Mouse (Mus musculus) megakaryocyte, adult 5-6 weeks (primary cell): Measurements from ENCODE around the gene Gm47955. TPM values are rescaled to one million over a fixed set of nuclear protein-coding genes. Genes with fewer than 3 reads are reported as not detected.
"Not testable (repeated sequence)": the region's sequence is repeated elsewhere in the genome, so short reads cannot be mapped to it uniquely, and the experiment has no call there.

Source experiments
- ATAC-seq: 2 replicates; pipeline ENCODE4 v1.8.0; 2016; ENCODE audit warnings: mild to moderate bottlenecking, inconsistent platforms; ENCODE audit not compliant: poor library complexity, severe bottlenecking
- total RNA-seq, 2 experiments: library from RNA; stranded (forward) in 1 of 2; stranded (reverse) in 1 of 2; fragments of 153-499, 151-499 nt in 1 of 2; fragments of 221-1000, 200-1000 nt in 1 of 2; gene quantifications; 2 replicates each; pipeline versions ENCODE4 v1.2.3 to v1.2.4; 2015 to 2017

Gene Gm47955
- not detected in 2 replicates for total RNA-seq (2015)
- not detected in 2 replicates for total RNA-seq (2017)

- ATAC-seq = no peak
These were observed at the start of gene Gm47955 for GRCm38 (mm10) chr1:82959870-82960385. Gm47955 (plus strand) TSS chr1:82960286.

GRCm38 (mm10) chr1:82913025-82913424, 47.1 kb upstream of the Gm47955 start, which contains the start of gene A030005L19Rik:
A030005L19Rik (plus strand) TSS chr1:82913325.
- no peak for ATAC-seq

- not testable (repeated sequence) for ATAC-seq
These were observed 46.7 kb upstream of the Gm47955 start for GRCm38 (mm10) chr1:82913434-82913833.

- ATAC-seq = no peak
These were observed 35.4 kb upstream of the Gm47955 start, which contains the start of gene A030014E15Rik for GRCm38 (mm10) chr1:82924650-82925049. A030014E15Rik (plus strand) TSS chr1:82924917.

DNA sequence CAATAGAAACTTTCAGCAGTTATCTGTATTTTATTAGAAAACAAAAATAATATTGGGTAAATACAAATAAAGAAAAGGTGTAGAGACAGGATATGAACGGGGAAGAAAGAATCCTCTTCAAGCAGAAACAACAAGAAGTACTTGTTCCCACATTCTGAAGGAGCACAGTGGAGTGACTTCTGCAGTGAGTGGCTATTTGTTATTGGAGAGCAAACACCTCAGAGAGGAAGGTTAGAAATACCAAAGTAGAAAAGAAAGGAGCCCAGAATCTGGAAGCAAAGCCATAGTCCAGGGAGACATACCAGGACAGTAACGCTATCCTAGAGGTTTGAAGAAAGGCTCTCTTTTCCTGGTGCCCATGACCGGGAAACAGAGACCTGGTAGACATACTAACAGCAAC, 29.5 kb upstream of the Gm47955 start:
- not testable (repeated sequence) for ATAC-seq

DNA sequence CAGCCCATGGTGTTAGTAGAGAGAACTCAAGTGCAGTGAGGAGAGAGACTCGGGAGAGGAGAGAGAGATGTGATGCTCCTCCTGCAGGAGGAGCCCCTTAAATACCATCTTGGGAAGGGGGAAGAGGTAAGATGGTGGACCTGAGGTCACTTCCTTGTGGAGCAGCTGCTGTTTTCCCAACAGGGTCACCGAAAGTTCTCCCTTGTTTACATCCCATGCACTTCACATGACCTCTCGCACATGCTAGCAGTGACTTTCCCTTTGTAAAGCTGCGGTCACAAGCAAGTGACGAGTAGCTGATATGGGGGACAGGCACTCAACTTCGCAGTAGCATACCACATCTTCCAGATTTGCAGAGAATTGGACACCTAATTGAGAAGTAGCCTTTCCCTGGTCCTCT, 28.8 kb upstream of the Gm47955 start, which contains the start of gene Gm6217:
TSS of gene Gm6217 (minus strand) at position 74 of the 400 bp plus-strand sequence.
- ATAC-seq = not testable (repeated sequence)

DNA sequence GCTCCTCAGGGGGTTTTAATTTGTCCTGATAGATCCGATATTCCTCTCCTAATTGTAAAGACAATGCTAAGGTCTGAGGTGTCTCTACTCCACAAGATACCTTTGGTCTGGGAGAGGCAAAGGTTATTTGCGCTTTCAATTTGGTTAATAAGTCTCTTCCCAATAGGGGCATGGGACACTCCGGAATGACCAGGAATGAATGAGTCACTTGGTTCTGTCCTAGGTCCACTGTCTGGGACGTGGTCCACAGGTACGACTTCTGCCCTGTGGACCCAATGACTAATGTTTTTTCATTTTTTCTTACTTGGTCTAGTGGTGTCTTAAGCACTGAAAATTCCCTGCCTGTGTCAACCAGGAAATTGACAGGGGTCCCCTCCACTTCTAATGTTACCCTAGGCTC, 21.4 kb upstream of the Gm47955 start:
- no peak for ATAC-seq

GRCm38 (mm10) chr1:82942505-82942904, 17.6 kb upstream of the Gm47955 start:
- ATAC-seq = not testable (repeated sequence)

DNA sequence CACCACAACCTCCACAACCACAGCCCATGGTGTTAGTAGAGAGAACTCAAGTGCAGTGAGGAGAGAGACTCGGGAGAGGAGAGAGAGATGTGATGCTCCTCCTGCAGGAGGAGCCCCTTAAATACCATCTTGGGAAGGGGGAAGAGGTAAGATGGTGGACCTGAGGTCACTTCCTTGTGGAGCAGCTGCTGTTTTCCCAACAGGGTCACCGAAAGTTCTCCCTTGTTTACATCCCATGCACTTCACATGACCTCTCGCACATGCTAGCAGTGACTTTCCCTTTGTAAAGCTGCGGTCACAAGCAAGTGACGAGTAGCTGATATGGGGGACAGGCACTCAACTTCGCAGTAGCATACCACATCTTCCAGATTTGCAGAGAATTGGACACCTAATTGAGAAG, 16.8 kb upstream of the Gm47955 start, which contains the start of gene A030003K21Rik:
TSS of gene A030003K21Rik (minus strand) at position 94 of the 400 bp plus-strand sequence.
- not testable (repeated sequence) for ATAC-seq

DNA sequence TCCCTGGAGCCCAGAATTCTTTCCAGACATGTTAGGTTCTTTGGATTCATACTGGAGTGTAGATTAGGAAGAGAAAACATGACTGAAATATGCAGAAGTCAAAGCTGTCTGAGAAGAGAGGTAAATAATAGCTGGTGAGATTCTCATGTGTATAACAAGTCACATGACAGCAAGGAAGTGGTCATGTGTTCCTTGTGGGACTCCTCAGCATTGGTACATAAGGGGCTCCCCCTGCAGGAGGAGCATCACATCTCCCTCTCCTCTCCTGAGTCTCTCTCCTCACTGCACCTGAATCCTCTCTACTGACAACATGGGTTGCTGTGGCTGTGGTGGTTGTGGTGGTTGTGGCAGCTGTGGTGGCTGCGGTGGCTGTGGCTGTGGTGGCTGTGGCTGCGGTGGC, 14.1 kb upstream of the Gm47955 start:
- ATAC-seq = not testable (repeated sequence)

GRCm38 (mm10) chr1:82948601-82949000, 11.5 kb upstream of the Gm47955 start:
- ATAC-seq = no peak

GRCm38 (mm10) chr1:82955913-82956312, 4.2 kb upstream of the Gm47955 start, which contains the start of gene Gm7544:
Gm7544 (minus strand) TSS chr1:82956013.
- not testable (repeated sequence) for ATAC-seq

- ATAC-seq = no peak
These were observed 6.3 kb downstream of the Gm47955 start for GRCm38 (mm10) chr1:82966413-82966812.

- no peak for ATAC-seq
These were observed 12.0 kb downstream of the Gm47955 start for GRCm38 (mm10) chr1:82972046-82972445.

GRCm38 (mm10) chr1:82973244-82973643, 13.2 kb downstream of the Gm47955 start:
- no peak for ATAC-seq

GRCm38 (mm10) chr1:82973901-82974300, 13.8 kb downstream of the Gm47955 start:
- no peak for ATAC-seq

GRCm38 (mm10) chr1:82974342-82974741, 14.3 kb downstream of the Gm47955 start:
- ATAC-seq = no peak

GRCm38 (mm10) chr1:82975750-82976149, 15.7 kb downstream of the Gm47955 start:
- no peak for ATAC-seq

DNA sequence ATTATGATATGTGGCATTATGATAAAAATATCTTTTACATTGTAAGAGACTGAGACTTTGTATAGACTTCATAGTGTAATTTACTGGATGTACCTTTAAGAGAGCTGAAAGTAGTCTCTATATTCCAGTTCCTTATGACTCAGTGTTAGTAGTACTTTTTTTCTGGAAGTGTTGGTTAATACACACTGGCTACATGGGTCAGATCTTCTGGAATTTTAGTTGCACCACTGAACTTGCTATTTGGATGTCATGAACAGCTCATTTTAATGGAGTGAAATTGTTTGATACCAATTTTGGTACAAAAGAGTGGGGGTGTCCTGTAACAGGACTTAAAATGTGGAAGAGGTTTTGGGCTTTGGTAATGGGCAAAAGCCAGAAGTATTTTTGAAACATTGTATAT, 17.8 kb downstream of the Gm47955 start:
- no peak for ATAC-seq

DNA sequence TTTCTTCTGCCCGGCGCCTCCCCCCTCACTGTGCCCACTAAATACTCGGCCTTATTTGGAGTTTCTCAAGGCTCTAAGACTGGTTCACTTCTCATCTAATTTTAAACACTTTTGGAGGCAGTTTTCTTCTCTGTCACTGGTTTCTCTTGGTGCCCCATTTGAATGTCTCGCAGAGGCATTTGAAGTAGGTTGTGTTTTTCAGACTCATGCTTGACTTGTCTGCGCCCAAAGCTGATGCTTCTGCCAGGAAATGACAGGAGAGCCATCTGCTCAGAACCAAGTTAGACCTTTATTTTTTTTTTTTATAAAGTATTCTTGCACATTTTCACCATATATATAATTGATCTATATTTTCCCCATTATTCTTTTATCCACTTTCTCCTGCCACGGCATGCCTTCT, 26.7 kb downstream of the Gm47955 start:
- ATAC-seq = no peak

DNA sequence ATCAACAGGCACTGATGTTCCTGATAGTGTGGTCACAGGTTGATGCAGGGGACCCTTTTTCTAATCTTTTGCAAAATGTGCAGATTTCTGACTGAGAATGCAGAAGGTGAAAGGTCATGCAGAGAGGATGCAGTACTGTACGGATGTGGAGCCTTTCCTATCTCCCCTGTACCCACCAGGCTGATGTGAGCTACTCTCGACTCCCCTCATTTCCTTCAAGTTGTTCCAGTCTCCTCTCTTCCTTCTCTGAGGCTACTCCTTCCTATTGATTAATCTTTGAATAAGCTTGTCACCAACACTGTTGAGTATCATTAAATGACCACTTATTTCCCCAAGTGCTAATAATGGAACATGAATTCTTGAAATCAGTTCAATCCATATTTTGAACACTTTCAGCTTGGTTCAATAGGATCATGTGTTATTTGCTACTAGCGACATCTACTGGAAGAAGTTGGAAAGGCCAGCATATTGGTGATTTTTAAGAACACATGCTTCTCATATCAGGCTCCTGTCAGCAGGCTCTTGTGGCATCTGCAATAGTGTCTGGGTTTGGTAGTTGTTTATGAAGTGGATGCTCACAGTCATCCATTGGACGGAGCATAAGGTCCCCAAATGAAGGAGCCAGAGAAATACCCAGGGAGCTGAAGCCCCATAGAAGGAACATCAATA, 27.6 kb downstream of the Gm47955 start:
- no peak; the same call in 1 of the 2 replicates for ATAC-seq

DNA sequence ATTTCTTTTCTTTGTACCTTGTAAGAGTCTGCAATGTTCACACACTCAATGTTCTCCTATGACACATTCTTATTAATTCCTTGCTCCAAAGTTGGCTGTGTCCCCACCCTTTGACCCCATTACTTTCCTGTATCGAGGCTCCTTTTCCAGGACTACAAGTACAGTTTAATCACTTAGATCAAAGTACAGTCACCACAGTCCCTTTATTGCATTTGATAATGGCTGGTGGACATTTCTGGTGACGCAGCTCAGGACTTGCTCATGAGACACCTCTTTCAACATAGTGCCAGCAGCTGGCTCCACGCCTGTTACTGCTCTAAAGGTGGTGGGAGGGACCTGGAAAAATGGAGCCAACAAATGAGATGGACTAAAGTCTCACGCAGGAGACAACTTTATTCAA, 31.0 kb downstream of the Gm47955 start:
- ATAC-seq = no peak
